Mouse (Mus musculus) C2C12 (cell line): Measurements from ENCODE around the gene Gfpt2. TPM values are rescaled to one million over a fixed set of nuclear protein-coding genes. Genes with fewer than 3 reads are reported as not detected.

Source experiments
- H3K27me3 ChIP-seq: one replicate; pipeline ENCODE4 v1.6.1; 2011; ENCODE audit not compliant: control insufficient read depth, insufficient read depth, insufficient read length
- H3K36me3 ChIP-seq: one replicate; pipeline ENCODE4 v1.6.1; 2011; ENCODE audit not compliant: control insufficient read depth, insufficient read depth
- H3K4me3 ChIP-seq: one replicate; pipeline ENCODE4 v1.5.1; 2011; ENCODE audit warnings: mild to moderate bottlenecking, control low read depth; ENCODE audit not compliant: poor library complexity, insufficient read depth, severe bottlenecking
- H3K79me2 ChIP-seq: one replicate; pipeline ENCODE4 v1.6.1; 2011; ENCODE audit not compliant: control insufficient read depth, insufficient read depth
- H3K79me3 ChIP-seq: one replicate; pipeline ENCODE4 v1.6.1; 2011; ENCODE audit warnings: low read depth, control low read depth
- H3ac ChIP-seq: one replicate; pipeline ENCODE3; 2011; ENCODE audit warnings: low read depth; ENCODE audit not compliant: control insufficient read depth, insufficient read length
- CEBPB ChIP-seq: IDR thresholded peaks from one replicate; pipeline ENCODE4 v1.6.1; 2011; ENCODE audit warnings: low read depth, mild to moderate bottlenecking, control low read depth, moderate library complexity
- CTCF ChIP-seq: IDR thresholded peaks from one replicate; pipeline ENCODE4 v1.5.1; 2011; ENCODE audit not compliant: control insufficient read depth, insufficient read depth, insufficient read length
- FOSL1 ChIP-seq: IDR thresholded peaks from one replicate; pipeline ENCODE4 v1.8.0; 2011; ENCODE audit warnings: mild to moderate bottlenecking, low read length; ENCODE audit not compliant: poor library complexity, insufficient read depth, severe bottlenecking
- MAX ChIP-seq: IDR thresholded peaks from one replicate; pipeline ENCODE4 v1.6.1; 2011; ENCODE audit warnings: mild to moderate bottlenecking, control low read depth
- MYOD1 ChIP-seq: IDR thresholded peaks from one replicate; pipeline ENCODE4 v1.6.1; 2011; ENCODE audit warnings: low read depth; ENCODE audit not compliant: control insufficient read depth, insufficient read length
- MYOG ChIP-seq: IDR thresholded peaks from one replicate; pipeline ENCODE4 v1.6.1; 2011; ENCODE audit not compliant: control insufficient read depth, insufficient read length; ENCODE audit errors: extremely low read depth
- USF1 ChIP-seq: IDR thresholded peaks from one replicate; pipeline ENCODE4 v1.6.1; 2011; ENCODE audit warnings: low read depth, mild to moderate bottlenecking, control low read depth, moderate library complexity
- polyA plus RNA-seq: library from polyadenylated mRNA; unstranded; fragments of >200 nt; fragmentation: generic; extraction: Trizol; gene quantifications from one replicate; pipeline ENCODE4 v1.2.1, GENCODE M21; 2012; ENCODE audit warnings: missing spikeins

Gene Gfpt2
- polyA plus RNA-seq, 1 experiment: 0.02 TPM

GRCm38 (mm10) chr11:49850331-49850730, 56.4 kb downstream of the Gfpt2 start:
- no peak overlapping the region for H3K4me3 ChIP-seq
- peaks cover 25% of the 10 kb centered on the region for H3K79me2 ChIP-seq
- TF ChIP-seq MAX (no peak), CTCF (no peak), USF1 (no peak), FOSL1 (no peak), MYOG (no peak), CEBPB (no peak), MYOD1 (no peak)
- no peaks in the 10 kb centered on the region for H3K27me3 ChIP-seq
- H3K79me3 ChIP-seq: no peaks in the 10 kb centered on the region
- no peak overlapping the region for H3ac ChIP-seq
- H3K36me3 ChIP-seq: peaks cover 9% of the 10 kb centered on the region

GRCm38 (mm10) chr11:49855144-49855543, 61.2 kb downstream of the Gfpt2 start:
- H3K27me3 ChIP-seq: no peaks in the 10 kb centered on the region
- no peaks in the 10 kb centered on the region for H3K79me3 ChIP-seq
- H3K79me2 ChIP-seq: peaks cover 7% of the 10 kb centered on the region
- H3K36me3 ChIP-seq: peaks cover 11% of the 10 kb centered on the region
- no peak overlapping the region for H3K4me3 ChIP-seq
- no peak overlapping the region for H3ac ChIP-seq
- TF ChIP-seq FOSL1 (no peak), USF1 (no peak), MAX (no peak), MYOG (no peak), CTCF (no peak), MYOD1 (no peak), CEBPB (no peak)

- Histone ChIP-seq H3K79me3 (no peaks in the 10 kb centered on the region), H3K36me3 (no peaks in the 10 kb centered on the region), H3K27me3 (no peaks in the 10 kb centered on the region), H3K79me2 (no peaks in the 10 kb centered on the region), H3K4me3 (no peak overlapping the region), H3ac (no peak overlapping the region)
- TF ChIP-seq MYOG (no peak), CTCF (no peak), MAX (no peak), CEBPB (no peak), USF1 (no peak)
Measured at GRCm38 (mm10) chr11:49861139-49861538, 67.2 kb downstream of the Gfpt2 start.

DNA sequence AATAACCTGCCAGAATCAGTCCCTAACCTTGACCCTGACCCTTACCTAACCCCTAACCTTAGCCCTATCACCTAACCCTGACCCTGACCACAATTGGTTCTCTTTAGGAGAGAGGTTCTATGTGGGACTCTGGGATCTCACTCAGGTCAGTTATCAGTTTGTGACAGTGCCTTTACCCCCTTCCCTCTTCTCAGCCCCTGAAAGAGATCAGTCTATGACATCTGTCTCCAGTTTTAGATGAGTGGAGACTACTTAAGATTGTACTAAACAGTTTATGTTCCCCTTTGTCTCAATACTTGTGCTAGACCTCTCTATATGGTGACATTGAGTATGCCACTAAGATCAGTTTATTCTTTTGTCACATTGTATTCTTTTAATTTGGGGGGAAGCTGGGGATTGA, 69.9 kb downstream of the Gfpt2 start:
- Histone ChIP-seq H3K79me2 (no peaks in the 10 kb centered on the region), H3K36me3 (peaks cover 11% of the 10 kb centered on the region), H3K79me3 (no peaks in the 10 kb centered on the region), H3K27me3 (no peaks in the 10 kb centered on the region), H3ac (no peak overlapping the region), H3K4me3 (no peak overlapping the region)
- TF ChIP-seq FOSL1: no peak
- TF ChIP-seq MAX: no peak
- no peak for TF ChIP-seq CTCF
- TF ChIP-seq CEBPB: no peak
- no peak for TF ChIP-seq MYOD1
- no peak for TF ChIP-seq MYOG
- TF ChIP-seq USF1: no peak

GRCm38 (mm10) chr11:49867320-49867719, 73.3 kb downstream of the Gfpt2 start:
- H3K79me3 ChIP-seq: no peaks in the 10 kb centered on the region
- no peaks in the 10 kb centered on the region for H3K27me3 ChIP-seq
- no peaks in the 10 kb centered on the region for H3K79me2 ChIP-seq
- H3ac ChIP-seq: no peak overlapping the region
- TF ChIP-seq USF1 (no peak), MYOD1 (no peak), CTCF (no peak), FOSL1 (no peak), MAX (no peak), MYOG (no peak), CEBPB (no peak)
- no peak overlapping the region for H3K4me3 ChIP-seq
- peaks cover 17% of the 10 kb centered on the region for H3K36me3 ChIP-seq

- no peaks in the 10 kb centered on the region for H3K27me3 ChIP-seq
- peaks cover 30% of the 10 kb centered on the region for H3K36me3 ChIP-seq
- H3K79me3 ChIP-seq: no peaks in the 10 kb centered on the region
- H3K79me2 ChIP-seq: no peaks in the 10 kb centered on the region
- no peak overlapping the region for H3ac ChIP-seq
- no peak overlapping the region for H3K4me3 ChIP-seq
- TF ChIP-seq CEBPB (no peak), FOSL1 (no peak), MAX (no peak), MYOD1 (no peak), CTCF (no peak), USF1 (no peak), MYOG (no peak)
Measured at GRCm38 (mm10) chr11:49869762-49870161, 75.8 kb downstream of the Gfpt2 start.
